Mouse (Mus musculus) heart, embryonic 11.5 days (tissue): ENCODE data around the gene AW549877. TPM values are rescaled to one million over a fixed set of nuclear protein-coding genes. Genes with fewer than 3 reads are reported as not detected.

Experiments
- ATAC-seq: fragments of 200-750 bp; cut with Nextera tagmentation; replicated peaks from 2 replicates; pipeline ENCODE4 v1.8.0; 2017; ENCODE audit warnings: moderate library complexity; ENCODE audit not compliant: insufficient number of reproducible peaks, low FRiP score, low TSS enrichment
- H3K27ac ChIP-seq: fragments of 300-500 bp; sonication (generic); 2 replicates; pipeline ENCODE4 v1.5.1; 2014; ENCODE audit warnings: mild to moderate bottlenecking, low read depth, low read length
- H3K27me3 ChIP-seq: fragments of 300-500 bp; sonication (generic); 2 replicates; pipeline ENCODE4 v1.6.1; 2014; ENCODE audit warnings: mild to moderate bottlenecking, low read length, mixed read lengths; ENCODE audit not compliant: control insufficient read depth, insufficient read depth
- H3K36me3 ChIP-seq: fragments of 300-500 bp; sonication (generic); 2 replicates; pipeline ENCODE4 v1.6.1; 2014; ENCODE audit warnings: mild to moderate bottlenecking, low read length, moderate library complexity, mixed read lengths; ENCODE audit not compliant: control insufficient read depth, insufficient read depth
- H3K4me1 ChIP-seq: fragments of 300-500 bp; sonication (generic); 2 replicates; pipeline ENCODE4 v1.6.1; 2014; ENCODE audit warnings: low read length; ENCODE audit not compliant: control insufficient read depth, insufficient read depth
- H3K4me2 ChIP-seq: fragments of 300-500 bp; sonication (generic); 2 replicates; pipeline ENCODE4 v1.6.1; 2014; ENCODE audit warnings: mild to moderate bottlenecking, moderate library complexity
- H3K4me3 ChIP-seq: fragments of 300-500 bp; sonication (generic); 2 replicates; pipeline ENCODE4 v1.5.1; 2014; ENCODE audit warnings: low read depth, low read length
- H3K9ac ChIP-seq: fragments of 300-500 bp; sonication (generic); 2 replicates; pipeline ENCODE4 v1.6.1; 2014; ENCODE audit warnings: mild to moderate bottlenecking, low read depth, low read length, moderate library complexity
- H3K9me3 ChIP-seq: fragments of 300-500 bp; sonication (generic); replicated peaks from 2 replicates; pipeline ENCODE4 v1.6.1; 2016; ENCODE audit warnings: low read length; ENCODE audit not compliant: control insufficient read depth
- WGBS: fragments of 180-500 bp; shearing (Covaris S2); extraction: QIAGEN DNeasy Blood & Tissue Kit; methylation state at CpG from one replicate; pipeline ENCODE4 v1.1.7; 2014; ENCODE audit not compliant: insufficient replicate concordance; 5-methylcytosine and 5-hydroxymethylcytosine counted together
- polyA plus RNA-seq: library from polyadenylated mRNA; unstranded; fragments of >200 nt; fragmentation: Nextera tagmentation; extraction: Ambion mirVana; gene quantifications from 2 replicates; pipeline ENCODE4 v1.2.1, GENCODE M21; 2014

AW549877 gene
- polyA plus RNA-seq, 1 experiment from 2014 or later, result 36.7 TPM

DNA sequence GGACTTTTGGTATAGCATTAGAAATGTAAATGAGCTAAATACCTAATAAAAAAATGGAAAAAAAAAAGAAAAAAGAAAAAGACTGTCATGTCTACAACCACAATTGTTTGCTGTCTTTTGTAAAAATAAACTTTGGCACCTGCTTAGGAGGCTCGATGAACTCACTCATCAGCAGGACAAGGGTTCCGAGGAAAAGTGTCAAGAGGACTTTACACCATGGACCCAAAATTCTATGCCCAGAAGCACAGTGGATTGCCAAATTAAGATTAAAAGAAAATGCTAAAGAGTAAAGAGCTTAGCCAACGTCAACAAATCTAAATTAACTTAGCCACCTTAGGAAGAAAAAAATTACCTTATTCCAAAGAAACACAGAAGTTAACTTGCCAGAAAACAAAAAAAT, 59.5 kb downstream of the AW549877 start:
- Histone ChIP-seq H3K36me3 (no peaks in the 10 kb centered on the region), H3K4me3 (no peak overlapping the region), H3K9me3 (no peaks in the 10 kb centered on the region), H3K27me3 (no peaks in the 10 kb centered on the region), H3K4me1 (no peaks in the 10 kb centered on the region), H3K4me2 (no peak overlapping the region), H3K9ac (no peak overlapping the region), H3K27ac (no peak overlapping the region)
- 81% methylated on average over 3 of the region's 3 CpGs for WGBS
- no peak for ATAC-seq

GRCm38 (mm10) chr15:3933466-3933865, 62.1 kb downstream of the AW549877 start:
- Histone ChIP-seq H3K4me2 (no peak overlapping the region), H3K4me1 (no peaks in the 10 kb centered on the region), H3K4me3 (no peak overlapping the region), H3K27ac (no peak overlapping the region), H3K36me3 (no peaks in the 10 kb centered on the region), H3K9ac (no peak overlapping the region), H3K27me3 (no peaks in the 10 kb centered on the region), H3K9me3 (no peaks in the 10 kb centered on the region)
- ATAC-seq, result no peak
- 80% methylated on average over 4 of the region's 4 CpGs for WGBS

Other genes with a start within 250 kb of the AW549877 start
- gene Fbxo4, start 16.2 kb downstream of the AW549877 start, polyA plus RNA-seq, result 11.1 and 12.3 TPM in 2 replicates
- gene Oxct1, start 30.6 kb upstream of the AW549877 start, polyA plus RNA-seq, result 272 and 282 TPM in 2 replicates